Mouse (Mus musculus): ENCODE data around the gene Tada3. TPM values are rescaled to one million over a fixed set of nuclear protein-coding genes. Genes with fewer than 3 reads are reported as not detected.

The Tada3 gene
- polyA plus RNA-seq, 1 experiment: 158 TPM

GRCm38 (mm10) chr6:113370194-113370929 lies 7.3 kb downstream of the Tada3 start:
- H3K9me3 ChIP-seq: no peaks in the 10 kb centered on the region
- H3K36me3 ChIP-seq (replicated peaks; ENCODE audit: low read length): peaks cover 94% of the 10 kb centered on the region
- H3K4me1 ChIP-seq: peaks cover 33% of the 10 kb centered on the region
- TF ChIP-seq GATA1 (IDR thresholded peaks at IDR 0.05; ENCODE audit: borderline replicate concordance, low read length): no peak
- TF ChIP-seq FLI1 (IDR thresholded peaks at IDR 0.05; ENCODE audit: low read length): no peak
- no peak overlapping the region for H3K4me3 ChIP-seq (replicated peaks)
- H3K27me3 ChIP-seq (replicated peaks): no peaks in the 10 kb centered on the region

GRCm38 (mm10) chr6:113368577-113368976 lies 9.1 kb downstream of the Tada3 start:
- no peak for TF ChIP-seq GATA1 (IDR thresholded peaks at IDR 0.05; ENCODE audit: borderline replicate concordance, low read length)
- TF ChIP-seq FLI1 (IDR thresholded peaks at IDR 0.05; ENCODE audit: low read length): no peak
- H3K4me3 ChIP-seq (replicated peaks): no peak overlapping the region
- no peaks in the 10 kb centered on the region for H3K9me3 ChIP-seq
- H3K4me1 ChIP-seq: peaks cover 34% of the 10 kb centered on the region
- H3K27me3 ChIP-seq (replicated peaks): no peaks in the 10 kb centered on the region
- peaks cover 76% of the 10 kb centered on the region for H3K36me3 ChIP-seq (replicated peaks; ENCODE audit: low read length)

GRCm38 (mm10) chr6:113368124-113368523 lies 9.6 kb downstream of the Tada3 start:
- H3K27me3 ChIP-seq (replicated peaks): no peaks in the 10 kb centered on the region
- H3K4me3 ChIP-seq (replicated peaks): no peak overlapping the region
- no peaks in the 10 kb centered on the region for H3K9me3 ChIP-seq
- peaks cover 71% of the 10 kb centered on the region for H3K36me3 ChIP-seq (replicated peaks; ENCODE audit: low read length)
- H3K4me1 ChIP-seq: peaks cover 30% of the 10 kb centered on the region
- no peak for TF ChIP-seq FLI1 (IDR thresholded peaks at IDR 0.05; ENCODE audit: low read length)
- TF ChIP-seq GATA1 (IDR thresholded peaks at IDR 0.05; ENCODE audit: borderline replicate concordance, low read length): no peak

GRCm38 (mm10) chr6:113367574-113367973 lies 10.1 kb downstream of the Tada3 start:
- H3K4me1 ChIP-seq: peaks cover 24% of the 10 kb centered on the region
- no peak for TF ChIP-seq FLI1 (IDR thresholded peaks at IDR 0.05; ENCODE audit: low read length)
- TF ChIP-seq GATA1 (IDR thresholded peaks at IDR 0.05; ENCODE audit: borderline replicate concordance, low read length): no peak
- H3K27me3 ChIP-seq (replicated peaks): no peaks in the 10 kb centered on the region
- H3K4me3 ChIP-seq (replicated peaks): no peak overlapping the region
- H3K36me3 ChIP-seq (replicated peaks; ENCODE audit: low read length): peaks cover 66% of the 10 kb centered on the region
- H3K9me3 ChIP-seq: no peaks in the 10 kb centered on the region

- TF ChIP-seq FLI1 (IDR thresholded peaks at IDR 0.05; ENCODE audit: low read length): no peak
- no peak for TF ChIP-seq GATA1 (IDR thresholded peaks at IDR 0.05; ENCODE audit: borderline replicate concordance, low read length)
- Histone ChIP-seq H3K4me3 (replicated peaks) (no peak overlapping the region), H3K9me3 (no peaks in the 10 kb centered on the region), H3K4me1 (peaks cover 25% of the 10 kb centered on the region), H3K36me3 (replicated peaks; ENCODE audit: low read length) (peaks cover 56% of the 10 kb centered on the region), H3K27me3 (replicated peaks) (peaks cover 4% of the 10 kb centered on the region)
Observed at GRCm38 (mm10) chr6:113366639-113367038, 11.0 kb downstream of the Tada3 start.

GRCm38 (mm10) chr6:113364518-113365135 lies 13.1 kb downstream of the Tada3 start:
- Histone ChIP-seq H3K27me3 (replicated peaks) (peaks cover 9% of the 10 kb centered on the region), H3K4me1 (peaks cover 29% of the 10 kb centered on the region), H3K9me3 (no peaks in the 10 kb centered on the region), H3K4me3 (replicated peaks) (no peak overlapping the region), H3K36me3 (replicated peaks; ENCODE audit: low read length) (peaks cover 36% of the 10 kb centered on the region)
- TF ChIP-seq FLI1 (IDR thresholded peaks at IDR 0.05; ENCODE audit: low read length) (no peak), GATA1 (IDR thresholded peaks at IDR 0.05; ENCODE audit: borderline replicate concordance, low read length) (no peak)

GRCm38 (mm10) chr6:113362241-113362640 lies 15.4 kb downstream of the Tada3 start:
- peaks cover 13% of the 10 kb centered on the region for H3K27me3 ChIP-seq (replicated peaks)

GRCm38 (mm10) chr6:113361476-113361875 lies 16.2 kb downstream of the Tada3 start:
- TF ChIP-seq FLI1 (IDR thresholded peaks at IDR 0.05; ENCODE audit: low read length) (no peak), GATA1 (IDR thresholded peaks at IDR 0.05; ENCODE audit: borderline replicate concordance, low read length) (no peak)
- Histone ChIP-seq H3K27me3 (replicated peaks) (peaks cover 15% of the 10 kb centered on the region), H3K4me1 (peaks cover 29% of the 10 kb centered on the region), H3K4me3 (replicated peaks) (no peak overlapping the region), H3K36me3 (replicated peaks; ENCODE audit: low read length) (peaks cover 5% of the 10 kb centered on the region), H3K9me3 (no peaks in the 10 kb centered on the region)

More at GRCm38 (mm10) chr6:113362241-113362640, 15.4 kb downstream of the Tada3 start:
- Histone ChIP-seq H3K4me3 (replicated peaks) (peak overlapping the region; percentile 21), H3K9me3 (no peaks in the 10 kb centered on the region), H3K36me3 (replicated peaks; ENCODE audit: low read length) (peaks cover 13% of the 10 kb centered on the region), H3K4me1 (peaks cover 29% of the 10 kb centered on the region)
- TF ChIP-seq FLI1 (IDR thresholded peaks at IDR 0.05; ENCODE audit: low read length) (no peak), GATA1 (IDR thresholded peaks at IDR 0.05; ENCODE audit: borderline replicate concordance, low read length) (no peak)

GRCm38 (mm10) chr6:113353696-113354095 lies 24.0 kb downstream of the Tada3 start:
- no peak for TF ChIP-seq FLI1 (IDR thresholded peaks at IDR 0.05; ENCODE audit: low read length)
- no peak for TF ChIP-seq GATA1 (IDR thresholded peaks at IDR 0.05; ENCODE audit: borderline replicate concordance, low read length)
- H3K4me1 ChIP-seq: peaks cover 21% of the 10 kb centered on the region
- peaks cover 10% of the 10 kb centered on the region for H3K27me3 ChIP-seq (replicated peaks)
- H3K4me3 ChIP-seq (replicated peaks): no peak overlapping the region
- H3K36me3 ChIP-seq (replicated peaks; ENCODE audit: low read length): no peaks in the 10 kb centered on the region
- H3K9me3 ChIP-seq: no peaks in the 10 kb centered on the region

- Histone ChIP-seq H3K4me1 (peaks cover 21% of the 10 kb centered on the region), H3K27me3 (replicated peaks) (peaks cover 6% of the 10 kb centered on the region), H3K9me3 (no peaks in the 10 kb centered on the region), H3K4me3 (replicated peaks) (no peak overlapping the region), H3K36me3 (replicated peaks; ENCODE audit: low read length) (no peaks in the 10 kb centered on the region)
- TF ChIP-seq GATA1 (IDR thresholded peaks at IDR 0.05; ENCODE audit: borderline replicate concordance, low read length) (no peak), FLI1 (IDR thresholded peaks at IDR 0.05; ENCODE audit: low read length) (no peak)
Observed at GRCm38 (mm10) chr6:113352820-113353219, 24.9 kb downstream of the Tada3 start.
